Mouse (Mus musculus): ENCODE results near the gene Lax1. TPM values are rescaled to one million over a fixed set of nuclear protein-coding genes. Genes with fewer than 3 reads are reported as not detected.
"Not testable (repeated sequence)": the region's sequence is repeated elsewhere in the genome, so short reads cannot be mapped to it uniquely, and the experiment has no call there.

The Lax1 gene
- polyA plus RNA-seq, 1 experiment from 2014 or later = not detected

GRCm38 (mm10) chr1:133685749-133686519, 4.0 kb downstream of the Lax1 start:
- H3K4me1 ChIP-seq = no peaks in the 10 kb centered on the region
- H3K36me3 ChIP-seq (ENCODE audit: poor library complexity, severe bottlenecking) = no peaks in the 10 kb centered on the region
- H3K4me3 ChIP-seq = no peak overlapping the region
- H3K4me2 ChIP-seq = no peak overlapping the region
- WGBS = 83% methylated on average over 10 of the region's 10 CpGs
- no peaks in the 10 kb centered on the region for H3K27me3 ChIP-seq
- H3K9me3 ChIP-seq (replicated peaks) = no peaks in the 10 kb centered on the region
- H3K27ac ChIP-seq = no peak overlapping the region
- no peak overlapping the region for H3K9ac ChIP-seq
- ATAC-seq = no peak

GRCm38 (mm10) chr1:133671801-133672200, 18.1 kb downstream of the Lax1 start:
- H3K4me3 ChIP-seq = no peak overlapping the region
- no peak overlapping the region for H3K27ac ChIP-seq
- no peak for ATAC-seq
- no peaks in the 10 kb centered on the region for H3K36me3 ChIP-seq (ENCODE audit: poor library complexity, severe bottlenecking)
- H3K9me3 ChIP-seq (replicated peaks) = no peaks in the 10 kb centered on the region
- H3K4me2 ChIP-seq = no peak overlapping the region
- H3K4me1 ChIP-seq = no peaks in the 10 kb centered on the region
- 71% methylated on average over 3 of the region's 3 CpGs for WGBS
- H3K9ac ChIP-seq = no peak overlapping the region
- no peaks in the 10 kb centered on the region for H3K27me3 ChIP-seq

GRCm38 (mm10) chr1:133671266-133671665, 18.6 kb downstream of the Lax1 start:
- H3K4me3 ChIP-seq = no peak overlapping the region
- H3K36me3 ChIP-seq (ENCODE audit: poor library complexity, severe bottlenecking) = no peaks in the 10 kb centered on the region
- 94% methylated on average over 3 of the region's 3 CpGs for WGBS
- H3K9me3 ChIP-seq (replicated peaks) = no peaks in the 10 kb centered on the region
- H3K27me3 ChIP-seq = no peaks in the 10 kb centered on the region
- H3K4me2 ChIP-seq = no peak overlapping the region
- H3K4me1 ChIP-seq = no peaks in the 10 kb centered on the region
- H3K27ac ChIP-seq = no peak overlapping the region
- no peak for ATAC-seq
- no peak overlapping the region for H3K9ac ChIP-seq

GRCm38 (mm10) chr1:133670776-133671175, 19.1 kb downstream of the Lax1 start:
- Histone ChIP-seq H3K9ac (no peak overlapping the region), H3K27ac (no peak overlapping the region), H3K9me3 (replicated peaks) (no peaks in the 10 kb centered on the region), H3K27me3 (no peaks in the 10 kb centered on the region), H3K36me3 (ENCODE audit: poor library complexity, severe bottlenecking) (no peaks in the 10 kb centered on the region), H3K4me3 (no peak overlapping the region), H3K4me1 (no peaks in the 10 kb centered on the region), H3K4me2 (no peak overlapping the region)
- WGBS = 81% methylated on average over 6 of the region's 6 CpGs
- no peak for ATAC-seq

- Histone ChIP-seq H3K27me3 (no peaks in the 10 kb centered on the region), H3K9me3 (replicated peaks) (no peaks in the 10 kb centered on the region), H3K36me3 (ENCODE audit: poor library complexity, severe bottlenecking) (no peaks in the 10 kb centered on the region), H3K4me3 (no peak overlapping the region), H3K9ac (no peak overlapping the region), H3K4me1 (no peaks in the 10 kb centered on the region), H3K27ac (no peak overlapping the region), H3K4me2 (no peak overlapping the region)
- ATAC-seq = no peak
- 81% methylated on average over 12 of the region's 12 CpGs for WGBS
Measured at GRCm38 (mm10) chr1:133670190-133670589, 19.7 kb downstream of the Lax1 start.

- no peak overlapping the region for H3K27ac ChIP-seq
- no peaks in the 10 kb centered on the region for H3K27me3 ChIP-seq
- no peaks in the 10 kb centered on the region for H3K4me1 ChIP-seq
- no peaks in the 10 kb centered on the region for H3K36me3 ChIP-seq (ENCODE audit: poor library complexity, severe bottlenecking)
- no peak overlapping the region for H3K9ac ChIP-seq
- no peak overlapping the region for H3K4me3 ChIP-seq
- WGBS = 95% methylated on average over 3 of the region's 3 CpGs
- no peak for ATAC-seq
- H3K4me2 ChIP-seq = no peak overlapping the region
- no peaks in the 10 kb centered on the region for H3K9me3 ChIP-seq (replicated peaks)
Measured at GRCm38 (mm10) chr1:133668618-133669017, 21.3 kb downstream of the Lax1 start.

GRCm38 (mm10) chr1:133667721-133668120, 22.2 kb downstream of the Lax1 start:
- 20% methylated on average over 7 of the region's 7 CpGs for WGBS
- H3K4me3 ChIP-seq = no peak overlapping the region
- no peaks in the 10 kb centered on the region for H3K9me3 ChIP-seq (replicated peaks)
- no peaks in the 10 kb centered on the region for H3K4me1 ChIP-seq
- H3K9ac ChIP-seq = no peak overlapping the region
- no peak overlapping the region for H3K27ac ChIP-seq
- no peak overlapping the region for H3K4me2 ChIP-seq
- no peaks in the 10 kb centered on the region for H3K36me3 ChIP-seq (ENCODE audit: poor library complexity, severe bottlenecking)
- ATAC-seq = no peak
- no peaks in the 10 kb centered on the region for H3K27me3 ChIP-seq

GRCm38 (mm10) chr1:133665713-133666112, 24.2 kb downstream of the Lax1 start:
- not testable (repeated sequence) for H3K9me3 ChIP-seq (replicated peaks); H3K4me3 ChIP-seq; H3K9ac ChIP-seq; H3K4me1 ChIP-seq; H3K4me2 ChIP-seq; H3K27me3 ChIP-seq; H3K27ac ChIP-seq; ATAC-seq; H3K36me3 ChIP-seq (ENCODE audit: poor library complexity, severe bottlenecking)
- 82% methylated on average over 8 of the region's 8 CpGs for WGBS

GRCm38 (mm10) chr1:133664203-133664970, 25.5 kb downstream of the Lax1 start:
- no peak for ATAC-seq
- no peak overlapping the region for H3K4me3 ChIP-seq
- 57% methylated on average over 11 of the region's 11 CpGs for WGBS
- H3K9ac ChIP-seq = no peak overlapping the region
- peaks cover 3% of the 10 kb centered on the region for H3K36me3 ChIP-seq (ENCODE audit: poor library complexity, severe bottlenecking)
- H3K27ac ChIP-seq = no peak overlapping the region
- H3K27me3 ChIP-seq = no peaks in the 10 kb centered on the region
- H3K4me2 ChIP-seq = no peak overlapping the region
- no peaks in the 10 kb centered on the region for H3K9me3 ChIP-seq (replicated peaks)
- H3K4me1 ChIP-seq = peaks cover 11% of the 10 kb centered on the region

GRCm38 (mm10) chr1:133663427-133663826, 26.5 kb downstream of the Lax1 start:
- H3K4me3 ChIP-seq = no peak overlapping the region
- no peak overlapping the region for H3K4me2 ChIP-seq
- H3K9me3 ChIP-seq (replicated peaks) = no peaks in the 10 kb centered on the region
- no peak overlapping the region for H3K27ac ChIP-seq
- peaks cover 20% of the 10 kb centered on the region for H3K4me1 ChIP-seq
- 74% methylated on average over 4 of the region's 4 CpGs for WGBS
- H3K36me3 ChIP-seq (ENCODE audit: poor library complexity, severe bottlenecking) = peaks cover 12% of the 10 kb centered on the region
- ATAC-seq = no peak
- H3K9ac ChIP-seq = no peak overlapping the region
- no peaks in the 10 kb centered on the region for H3K27me3 ChIP-seq

GRCm38 (mm10) chr1:133662941-133663340, 27.0 kb downstream of the Lax1 start:
- Histone ChIP-seq H3K9me3 (replicated peaks) (no peaks in the 10 kb centered on the region), H3K27me3 (no peaks in the 10 kb centered on the region), H3K4me3 (no peak overlapping the region), H3K27ac (no peak overlapping the region), H3K9ac (no peak overlapping the region), H3K4me2 (no peak overlapping the region), H3K36me3 (ENCODE audit: poor library complexity, severe bottlenecking) (peaks cover 17% of the 10 kb centered on the region), H3K4me1 (peaks cover 25% of the 10 kb centered on the region)
- no peak for ATAC-seq
- 93% methylated on average over 7 of the region's 7 CpGs for WGBS

GRCm38 (mm10) chr1:133661203-133661933, 28.5 kb downstream of the Lax1 start, which contains the start of gene Gm38394:
Gene Gm38394 (minus strand): TSS chr1:133661318.
- 1% methylated on average over 26 of the region's 26 CpGs for WGBS

More at GRCm38 (mm10) chr1:133661203-133661933, 28.5 kb downstream of the Lax1 start, which contains the start of gene Gm38394:
- peaks cover 41% of the 10 kb centered on the region for H3K4me1 ChIP-seq
- H3K36me3 ChIP-seq (ENCODE audit: poor library complexity, severe bottlenecking) = peaks cover 30% of the 10 kb centered on the region
- peak within 1 kb of the TSS; percentile 62 for H3K4me3 ChIP-seq
- H3K9ac ChIP-seq = peak within 1 kb of the TSS; percentile 86
- ATAC-seq = peak; percentile 99
- no peaks in the 10 kb centered on the region for H3K27me3 ChIP-seq
- H3K27ac ChIP-seq = peak within 1 kb of the TSS; percentile 89
- no peaks in the 10 kb centered on the region for H3K9me3 ChIP-seq (replicated peaks)
- peak within 1 kb of the TSS; percentile 92 for H3K4me2 ChIP-seq

All from forebrain, embryonic 13.5 days (tissue).